Mouse (Mus musculus) G1E (cell line): ENCODE measurements around the gene Adk.

Experiments
- CTCF ChIP-seq: IDR thresholded peaks from 2 replicates; pipeline ENCODE4 v1.5.1; 2012; ENCODE audit warnings: low read depth, low read length, inconsistent platforms, mixed read lengths
- GATA1 ChIP-seq: IDR thresholded peaks from 2 replicates; pipeline ENCODE4 v1.6.1; 2012; ENCODE audit warnings: borderline replicate concordance, low read length, inconsistent platforms, mixed read lengths

- TF ChIP-seq CTCF (no peak), GATA1 (no peak)
Measured at GRCm38 (mm10) chr14:21463117-21463712, 410.8 kb downstream of the Adk start.
